21 mouse cellular contexts compared by ENCODE assay signal in genomic region chr1:169553446-169553845, GRCm38 (mm10). TPM values are rescaled to one million over a fixed set of nuclear protein-coding genes. Genes with fewer than 3 reads are reported as not detected.
DNase-seq lines count a peak whose midpoint lies in the region; ATAC-seq and TF ChIP-seq lines count a peak whose summit lies in the region.
"Had no signal": no experiment of that assay in that cellular context is flagged by ENCODE, and none has a peak within 500 bp of the region (broad histone marks: within the 10 kb centered on the region; RNA-seq: fewer than 3 reads in every experiment).

No protein-coding gene starts in this region.

- H3K4me1 ChIP-seq in heart, embryonic 11.5 days (ENCODE audit: control insufficient read depth, insufficient read depth, low read length): no peaks in the 10 kb centered on the region
- H3K4me1 ChIP-seq: embryonic facial prominence, embryonic 12.5 days; forebrain, embryonic 15.5 days; heart, embryonic 15.5 days; hindbrain, embryonic 13.5 days had no signal

- no peak overlapping the region for H3K4me2 ChIP-seq in heart, embryonic 11.5 days
- H3K4me2 ChIP-seq: embryonic facial prominence, embryonic 12.5 days; forebrain, embryonic 15.5 days; heart, embryonic 15.5 days; hindbrain, embryonic 13.5 days had no signal

- no peak for TF ChIP-seq CTCF in gastrocnemius, adult 2 months (IDR thresholded peaks at IDR 0.05)

- H3K36me3 ChIP-seq in heart, embryonic 11.5 days (ENCODE audit: control insufficient read depth, insufficient read depth, low read length): no peaks in the 10 kb centered on the region
- H3K36me3 ChIP-seq: embryonic facial prominence, embryonic 12.5 days; forebrain, embryonic 15.5 days; G1E; heart, embryonic 15.5 days; hindbrain, embryonic 13.5 days had no signal

- WGBS in heart, embryonic 11.5 days (ENCODE audit: insufficient replicate concordance): 67% methylated on average over 7 of the region's 7 CpGs

- peak; percentile 27 for DNase-seq in gastrocnemius, adult 2 months
- no peak for DNase-seq in gastrocnemius, adult 8-10 months (ENCODE audit: low spot score in 2 of 2)
- DNase-seq in heart, adult 8-10 months (ENCODE audit: low spot score): peak; percentile 18
- peak; percentile 14 to 16 for DNase-seq in kidney, postnatal 4 days
- DNase-seq in kidney, adult 11 months: no peak
- peak; percentile 30 to 38 for DNase-seq in heart, postnatal 14 days
- DNase-seq: adrenal gland, adult 8-10 months; adrenal gland, postnatal 36 days; B cell, adult 2 months; cerebellum, adult 8-10 months; cerebellum, postnatal 14 days; embryo, embryonic 11 days; gastrocnemius, postnatal 36 days had no signal

- H3K4me3 ChIP-seq in gastrocnemius, adult 2 months: no peak overlapping the region
- H3K4me3 ChIP-seq in heart, embryonic 11.5 days (ENCODE audit: low read depth, low read length): no peak overlapping the region
- H3K4me3 ChIP-seq: embryonic facial prominence, embryonic 12.5 days; forebrain, embryonic 15.5 days; heart, embryonic 15.5 days; hindbrain, embryonic 13.5 days had no signal

- no peak overlapping the region for H3K9ac ChIP-seq in heart, embryonic 11.5 days (ENCODE audit: low read depth, low read length)
- H3K9ac ChIP-seq: embryonic facial prominence, embryonic 12.5 days; forebrain, embryonic 15.5 days; heart, embryonic 15.5 days; hindbrain, embryonic 13.5 days had no signal

- ATAC-seq in heart, embryonic 11.5 days (replicated peaks; ENCODE audit: insufficient number of reproducible peaks, low FRiP score, low TSS enrichment): no peak
- ATAC-seq: CD4-positive, CD25-positive, alpha-beta regulatory T cell, adult 4 months; forebrain, embryonic 15.5 days; hindbrain, postnatal 0 days had no signal

- no peaks in the 10 kb centered on the region for H3K27me3 ChIP-seq in heart, embryonic 11.5 days (ENCODE audit: control insufficient read depth, insufficient read depth, low read length)
- H3K27me3 ChIP-seq: embryonic facial prominence, embryonic 12.5 days; forebrain, embryonic 15.5 days; heart, embryonic 15.5 days; hindbrain, embryonic 13.5 days had no signal

- H3K27ac ChIP-seq in gastrocnemius, adult 2 months: no peak overlapping the region; the same call in 1 of the 2 replicates
- no peak overlapping the region for H3K27ac ChIP-seq in heart, embryonic 11.5 days (ENCODE audit: low read depth, low read length)
- H3K27ac ChIP-seq: embryonic facial prominence, embryonic 12.5 days; forebrain, embryonic 15.5 days; heart, embryonic 15.5 days; hindbrain, embryonic 13.5 days; hindbrain, postnatal 0 days had no signal

- H3K9me3 ChIP-seq in heart, embryonic 11.5 days (replicated peaks; ENCODE audit: control insufficient read depth, low read length): no peaks in the 10 kb centered on the region
- H3K9me3 ChIP-seq: embryonic facial prominence, embryonic 12.5 days; forebrain, embryonic 15.5 days; G1E; heart, embryonic 15.5 days; hindbrain, embryonic 13.5 days had no signal

- intact Hi-C loops in gastrocnemius, adult 2 months (cut with DNase I): no loop called here
- intact Hi-C loops in heart, postnatal 14 days (cut with DNase I): no loop called here

RNA-seq across cellular contexts. Expression of gene Nuf2, which starts 22.2 kb away (rescaled TPM):
- total RNA-seq in gastrocnemius, adult 2 months (2021): not detected
- under 1 TPM in 1 of 4 experiments, not detected in 3; 0.24 TPM for total RNA-seq in gastrocnemius, adult 8-10 months (2022)
- total RNA-seq in heart, adult 8-10 months (2022): under 1 TPM in 3 of 4 experiments, not detected in 1; 0.16 to 0.52 (median 0.38) TPM
- polyA plus RNA-seq in heart, embryonic 11.5 days (2014; fragmentation: Nextera tagmentation; extraction: Ambion mirVana): 49.8 and 49.9 TPM in 2 replicates
- 1 to 10 TPM; 2.8 to 4.9 TPM for total RNA-seq in heart, postnatal 14 days (2021)

Comparison
In these comparisons a context has a peak if more than half of its experiments do, and no peak if none do; other contexts are left out.
1. DNase-seq: peak in gastrocnemius, adult 2 months (single experiment), heart, adult 8-10 months (single experiment), kidney, postnatal 4 days (2 of 2) and heart, postnatal 14 days (2 of 2); none in gastrocnemius, adult 8-10 months (0 of 2) and kidney, adult 11 months (single experiment).